20 mouse cellular contexts compared by ENCODE assay signal in genomic region chr14:121596631-121597030, GRCm38 (mm10).
DNase-seq lines count a peak whose midpoint lies in the region; ATAC-seq and TF ChIP-seq lines count a peak whose summit lies in the region.
"Had no signal": no experiment of that assay in that cellular context is flagged by ENCODE, and none has a peak within 500 bp of the region (broad histone marks: within the 10 kb centered on the region; RNA-seq: fewer than 3 reads in every experiment).

No protein-coding gene starts in this region.

- TF ChIP-seq CTCF in cerebellum, adult 2 months (IDR thresholded peaks at IDR 0.05; ENCODE audit: borderline replicate concordance, insufficient read depth, low read depth, low read length) = no peak
- no peak for TF ChIP-seq CTCF in intestine, postnatal 0 days (IDR thresholded peaks at IDR 0.05; ENCODE audit: low read depth)

- peaks cover 4% of the 10 kb centered on the region; the same call in 1 of the 2 replicates for H3K36me3 ChIP-seq in intestine, embryonic 15.5 days
- H3K36me3 ChIP-seq in intestine, postnatal 0 days (ENCODE audit: control insufficient read depth, insufficient read depth) = peaks cover 28% of the 10 kb centered on the region
- H3K36me3 ChIP-seq: forebrain, embryonic 15.5 days; heart, embryonic 15.5 days; limb, embryonic 15.5 days; liver, embryonic 15.5 days; midbrain, embryonic 10.5 days had no signal

- peaks cover 9% of the 10 kb centered on the region; the same call in 1 of the 2 replicates for H3K4me1 ChIP-seq in cerebellum, adult 2 months (ENCODE audit: control insufficient read depth, insufficient read depth, low read length)
- H3K4me1 ChIP-seq in intestine, embryonic 15.5 days (replicated peaks) = peaks cover 14% of the 10 kb centered on the region
- no peaks in the 10 kb centered on the region for H3K4me1 ChIP-seq in intestine, postnatal 0 days (replicated peaks; ENCODE audit: control insufficient read depth, insufficient read depth, low read length)
- H3K4me1 ChIP-seq: forebrain, embryonic 15.5 days had no signal

- no peaks in the 10 kb centered on the region for H3K27me3 ChIP-seq in cerebellum, adult 2 months (ENCODE audit: control insufficient read depth, insufficient read depth, low read length)
- H3K27me3 ChIP-seq in intestine, embryonic 15.5 days (replicated peaks) = no peaks in the 10 kb centered on the region
- no peaks in the 10 kb centered on the region for H3K27me3 ChIP-seq in intestine, postnatal 0 days (replicated peaks; ENCODE audit: control insufficient read depth, insufficient read depth, low read length)
- H3K27me3 ChIP-seq: forebrain, embryonic 15.5 days; heart, embryonic 15.5 days; limb, embryonic 15.5 days; liver, embryonic 15.5 days had no signal

- DNase-seq in cerebellum, adult 2 months = peak; percentile 51 to 72
- no peak for DNase-seq in cerebellum, adult 9-10 months
- peak; percentile 41 to 57 for DNase-seq in left cerebral cortex, adult 18-20 months (ENCODE audit: low spot score in 2 of 2)
- DNase-seq in left cerebral cortex, adult 11 months (ENCODE audit: low spot score) = no peak
- peak; percentile 43 to 60 for DNase-seq in left cerebral cortex, postnatal 36 days (ENCODE audit: low spot score in 2 of 2)
- DNase-seq: adrenal gland, postnatal 14 days; cerebellum, adult 11 months; gastrocnemius, postnatal 25 days; kidney, adult 18-20 months; thymus, postnatal 14 days had no signal

- H3K27ac ChIP-seq in cerebellum, adult 2 months (ENCODE audit: insufficient read depth, low read length) = peak overlapping the region; percentile 89
- no peak overlapping the region for H3K27ac ChIP-seq in intestine, embryonic 15.5 days
- no peak overlapping the region for H3K27ac ChIP-seq in intestine, postnatal 0 days (ENCODE audit: low read depth, low read length)
- H3K27ac ChIP-seq: forebrain, embryonic 15.5 days; heart, embryonic 15.5 days; limb, embryonic 15.5 days; liver, embryonic 15.5 days; macrophage; midbrain, embryonic 10.5 days had no signal

- H3K4me3 ChIP-seq in cerebellum, adult 2 months (replicated peaks; ENCODE audit: insufficient read depth, low read depth, low read length) = no peak overlapping the region
- H3K4me3 ChIP-seq in intestine, embryonic 15.5 days (replicated peaks) = no peak overlapping the region
- no peak overlapping the region for H3K4me3 ChIP-seq in intestine, postnatal 0 days (ENCODE audit: low read depth, low read length)
- H3K4me3 ChIP-seq: forebrain, embryonic 15.5 days; heart, embryonic 15.5 days; limb, embryonic 15.5 days; liver, embryonic 15.5 days; midbrain, embryonic 10.5 days had no signal

- H3K9me3 ChIP-seq in intestine, embryonic 15.5 days = no peaks in the 10 kb centered on the region
- H3K9me3 ChIP-seq in intestine, postnatal 0 days (ENCODE audit: control insufficient read depth) = no peaks in the 10 kb centered on the region
- H3K9me3 ChIP-seq: forebrain, embryonic 15.5 days; heart, embryonic 15.5 days; limb, embryonic 15.5 days; liver, embryonic 15.5 days; midbrain, embryonic 10.5 days had no signal

- H3K4me2 ChIP-seq in intestine, embryonic 15.5 days (replicated peaks) = no peak overlapping the region
- H3K4me2 ChIP-seq in intestine, postnatal 0 days (replicated peaks; ENCODE audit: low read depth) = no peak overlapping the region
- H3K4me2 ChIP-seq: forebrain, embryonic 15.5 days; heart, embryonic 15.5 days; limb, embryonic 15.5 days; liver, embryonic 15.5 days had no signal

- 14% methylated on average over 9 of the region's 9 CpGs for WGBS in cerebellum, adult 2 months
- 82% methylated on average over 9 of the region's 9 CpGs for WGBS in intestine, embryonic 15.5 days
- 90% methylated on average over 9 of the region's 9 CpGs for WGBS in intestine, postnatal 0 days

- ATAC-seq in intestine, embryonic 15.5 days = no peak
- no peak for ATAC-seq in intestine, postnatal 0 days
- ATAC-seq: CD4-positive, CD25-positive, alpha-beta regulatory T cell, adult 4 months; forebrain, embryonic 15.5 days; hindbrain, embryonic 16.5 days had no signal

- intact Hi-C loops in left cerebral cortex, postnatal 36 days (cut with DNase I) = no loop called here

- TF ChIP-seq POLR2A in cerebellum, adult 2 months (IDR thresholded peaks at IDR 0.05; ENCODE audit: borderline replicate concordance, insufficient read depth, low read length) = no peak

- H3K9ac ChIP-seq in intestine, embryonic 15.5 days = 0 out of 2 replicates have a peak overlapping the region, but pooled peaks have one; percentile 2
- no peak overlapping the region for H3K9ac ChIP-seq in intestine, postnatal 0 days (ENCODE audit: low read depth, low read length)
- H3K9ac ChIP-seq: forebrain, embryonic 15.5 days; heart, embryonic 15.5 days; limb, embryonic 15.5 days; liver, embryonic 15.5 days had no signal

Comparison
In these comparisons a context has a peak if more than half of its experiments do, and no peak if none do; other contexts are left out.
1. DNase-seq: peak in cerebellum, adult 2 months (2 of 2), left cerebral cortex, adult 18-20 months (2 of 2) and left cerebral cortex, postnatal 36 days (2 of 2); none in cerebellum, adult 9-10 months (single experiment) and left cerebral cortex, adult 11 months (single experiment).